Mouse (Mus musculus) thymus, postnatal 25 days (tissue): Measurements from ENCODE around the gene Ranbp10.
"Not testable (repeated sequence)": the region's sequence is repeated elsewhere in the genome, so short reads cannot be mapped to it uniquely, and the experiment has no call there.

ENCODE experiments used
- DNase-seq: peaks from one replicate; pipeline ENCODE4 v3.0.0; 2022

Gene Ranbp10

DNA sequence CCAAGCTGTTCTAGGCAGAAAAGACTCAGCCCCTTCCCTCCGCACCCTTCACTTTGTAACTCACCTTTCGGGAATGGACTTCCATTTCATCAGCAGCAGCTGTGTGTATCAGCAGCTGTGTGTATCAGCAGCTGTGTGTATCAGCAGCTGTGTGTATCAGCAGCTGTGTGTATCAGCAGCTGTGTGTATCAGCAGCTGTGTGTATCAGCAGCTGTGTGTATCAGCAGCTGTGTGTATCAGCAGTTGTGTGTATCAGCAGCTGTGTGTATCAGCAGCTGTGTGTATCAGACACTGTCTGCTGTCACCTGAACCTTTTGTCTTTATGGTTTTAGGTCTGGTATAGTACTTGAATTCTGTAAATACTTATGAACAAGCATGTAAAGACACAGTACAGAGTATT, 6.6 kb upstream of the Ranbp10 start:
- not testable (repeated sequence) for DNase-seq

DNA sequence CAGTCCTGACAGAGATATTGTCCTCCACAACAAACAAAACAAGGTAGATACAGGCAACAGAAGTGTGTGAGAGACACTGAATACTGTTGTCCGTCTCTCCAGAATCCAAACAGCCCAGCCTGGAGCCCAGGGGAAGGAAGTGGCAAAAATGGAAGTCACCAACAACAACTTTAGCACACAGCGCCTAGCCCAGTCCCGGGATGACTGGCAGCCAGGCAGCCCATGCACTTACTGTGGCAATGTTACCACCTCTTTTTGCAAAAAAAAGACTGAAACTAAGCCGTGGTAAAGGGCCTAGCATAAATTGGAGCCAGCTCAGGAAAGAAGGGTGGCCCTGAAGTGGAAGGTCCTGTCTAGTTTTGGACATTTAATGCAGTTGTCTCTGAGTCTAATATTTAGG, 771 bp downstream of the Ranbp10 start:
- no peak for DNase-seq

DNA sequence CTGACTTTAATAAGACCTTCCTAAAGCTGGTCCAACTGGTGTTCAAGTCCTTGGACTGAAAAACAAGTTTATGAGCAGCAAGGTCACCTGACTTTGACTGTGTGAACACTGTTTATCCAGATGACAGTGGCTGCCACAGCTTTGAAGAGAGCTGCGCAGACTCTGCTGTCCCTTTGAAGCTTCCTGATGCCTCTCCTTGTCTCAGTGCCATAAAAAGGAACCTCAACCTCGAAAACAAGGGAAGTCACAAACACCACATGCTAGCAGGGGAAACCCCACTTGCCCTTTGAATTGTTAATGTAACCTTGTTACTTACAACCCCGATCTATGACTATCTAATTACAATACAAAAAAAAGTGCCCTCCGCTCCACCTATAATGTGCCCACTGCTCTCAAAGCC, 1.6 kb downstream of the Ranbp10 start:
- DNase-seq, result no peak

DNA sequence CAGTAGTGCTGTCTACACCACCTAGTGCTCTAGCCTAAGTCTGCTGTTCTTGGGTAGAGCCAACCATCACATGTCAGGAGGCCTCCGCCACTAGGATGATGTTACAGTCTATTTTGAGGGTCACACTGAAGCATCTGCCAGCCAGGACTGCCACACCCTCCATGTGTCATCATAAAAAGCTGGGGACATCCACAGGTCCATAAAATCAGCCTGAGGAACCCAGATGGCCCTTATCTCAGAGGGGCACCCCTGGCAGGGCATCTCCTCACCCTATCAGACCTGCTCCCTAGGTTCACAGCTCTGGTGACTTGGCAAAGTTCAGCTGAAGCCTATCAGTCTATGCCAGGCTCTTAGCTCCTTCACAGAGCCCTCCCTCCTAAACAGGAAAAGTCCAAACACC, 6.2 kb downstream of the Ranbp10 start:
- DNase-seq, result no peak

GRCm38 (mm10) chr8:105819659-105820058, 7.5 kb downstream of the Ranbp10 start:
- DNase-seq, result no peak

GRCm38 (mm10) chr8:105813241-105813640, 13.9 kb downstream of the Ranbp10 start:
- no peak for DNase-seq

GRCm38 (mm10) chr8:105812511-105812910, 14.6 kb downstream of the Ranbp10 start:
- no peak for DNase-seq

- DNase-seq, result no peak
These were observed 15.6 kb downstream of the Ranbp10 start for GRCm38 (mm10) chr8:105811543-105811942.

- no peak for DNase-seq
These were observed 16.1 kb downstream of the Ranbp10 start for GRCm38 (mm10) chr8:105811061-105811460.

- peak; percentile 24 for DNase-seq
These were observed 16.8 kb downstream of the Ranbp10 start for GRCm38 (mm10) chr8:105810245-105810786.

DNA sequence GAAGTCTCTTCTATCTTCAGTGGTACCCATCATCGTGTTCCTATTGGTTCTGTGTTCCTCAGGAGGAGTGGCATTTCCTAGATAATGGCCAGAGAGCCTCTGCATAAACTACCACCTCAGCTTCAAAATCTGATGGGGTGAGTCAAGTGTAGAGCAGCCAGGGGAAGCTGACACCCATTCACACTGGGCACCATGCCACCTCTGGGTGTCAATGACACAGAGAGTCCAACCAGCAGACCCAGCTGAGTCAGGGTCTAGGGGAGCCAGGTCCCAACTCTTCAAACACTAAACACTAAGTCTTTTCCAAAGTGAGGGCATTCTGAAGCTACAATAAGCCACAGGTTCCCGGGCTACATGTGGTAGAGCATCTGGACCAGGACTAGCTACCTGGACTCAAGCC, 18.7 kb downstream of the Ranbp10 start:
- no peak for DNase-seq

DNA sequence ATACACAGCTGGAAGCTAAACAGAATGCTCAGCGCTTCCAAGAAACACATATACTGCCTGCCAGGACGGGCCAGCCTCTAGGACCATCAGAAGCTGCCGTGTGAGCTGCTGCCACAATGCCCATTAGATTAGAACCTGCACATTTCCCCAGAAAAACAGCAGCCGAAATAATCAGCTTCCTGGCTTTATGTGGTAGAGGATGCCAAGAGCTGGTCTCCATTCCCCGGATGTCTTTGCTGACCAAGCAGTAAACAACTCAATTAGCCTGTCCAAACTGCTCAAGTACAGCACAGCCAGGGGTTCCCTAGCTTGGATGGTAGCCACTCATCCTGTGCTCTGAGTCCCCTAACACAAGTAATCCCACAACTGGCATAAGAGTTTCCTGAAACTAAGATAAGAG, 19.4 kb downstream of the Ranbp10 start:
- DNase-seq, result no peak

DNA sequence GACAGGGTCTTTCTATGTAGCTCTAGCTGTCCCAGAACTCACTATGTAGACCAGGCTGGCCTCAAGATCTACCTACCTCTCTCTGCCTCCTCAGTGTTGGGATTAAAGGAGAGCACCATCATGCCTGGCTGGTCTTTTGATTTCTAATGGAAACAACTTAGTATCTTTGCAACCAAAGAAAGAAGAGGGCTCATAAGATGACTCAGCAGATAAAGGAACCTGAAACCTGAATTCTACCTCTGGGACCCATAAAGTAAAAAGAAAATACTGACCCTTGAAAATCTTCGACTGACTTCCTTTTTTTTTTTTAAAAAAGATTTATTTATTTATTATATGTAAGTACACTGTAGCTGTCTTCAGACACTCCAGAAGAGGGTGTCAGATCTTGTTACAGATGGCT, 21.2 kb downstream of the Ranbp10 start:
- no peak for DNase-seq

DNA sequence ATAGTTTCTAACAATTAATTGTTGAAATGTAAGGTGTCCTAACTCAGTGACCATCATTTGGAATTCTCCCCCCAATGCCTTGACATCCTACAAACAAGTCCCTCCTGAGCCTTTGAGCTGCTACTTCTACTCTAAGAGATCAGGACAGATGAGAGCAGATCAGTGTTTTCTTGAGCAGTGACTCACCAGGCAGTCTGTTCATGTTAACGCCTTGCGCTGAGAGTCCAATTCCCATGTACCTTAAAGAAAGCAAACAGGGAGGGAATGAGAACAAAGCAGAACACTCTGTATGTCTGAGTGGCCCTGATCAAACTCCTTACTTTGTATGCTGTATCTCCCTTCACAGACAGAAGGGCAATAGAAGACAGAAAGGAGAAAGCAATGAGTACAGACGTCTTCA, 21.8 kb downstream of the Ranbp10 start:
- no peak for DNase-seq

DNA sequence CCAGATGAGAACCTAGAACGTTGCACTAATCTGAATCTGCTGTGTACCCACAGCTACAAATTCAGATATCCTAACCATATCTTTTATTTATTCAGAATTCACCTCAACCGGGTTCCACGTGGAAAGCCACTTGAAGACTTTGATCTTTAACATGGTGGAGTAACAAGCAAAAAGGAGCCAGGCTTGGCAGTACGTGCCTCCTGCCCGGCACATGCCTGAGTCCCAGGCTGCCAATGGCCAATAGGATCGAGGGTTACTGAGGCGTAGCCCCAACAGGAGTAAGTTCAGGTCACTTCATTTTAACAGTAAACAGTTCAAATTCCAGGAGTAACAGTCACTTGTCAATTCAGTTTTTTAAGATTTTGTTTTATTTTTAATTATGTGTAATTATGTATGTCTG, 22.4 kb downstream of the Ranbp10 start:
- DNase-seq, result no peak

DNA sequence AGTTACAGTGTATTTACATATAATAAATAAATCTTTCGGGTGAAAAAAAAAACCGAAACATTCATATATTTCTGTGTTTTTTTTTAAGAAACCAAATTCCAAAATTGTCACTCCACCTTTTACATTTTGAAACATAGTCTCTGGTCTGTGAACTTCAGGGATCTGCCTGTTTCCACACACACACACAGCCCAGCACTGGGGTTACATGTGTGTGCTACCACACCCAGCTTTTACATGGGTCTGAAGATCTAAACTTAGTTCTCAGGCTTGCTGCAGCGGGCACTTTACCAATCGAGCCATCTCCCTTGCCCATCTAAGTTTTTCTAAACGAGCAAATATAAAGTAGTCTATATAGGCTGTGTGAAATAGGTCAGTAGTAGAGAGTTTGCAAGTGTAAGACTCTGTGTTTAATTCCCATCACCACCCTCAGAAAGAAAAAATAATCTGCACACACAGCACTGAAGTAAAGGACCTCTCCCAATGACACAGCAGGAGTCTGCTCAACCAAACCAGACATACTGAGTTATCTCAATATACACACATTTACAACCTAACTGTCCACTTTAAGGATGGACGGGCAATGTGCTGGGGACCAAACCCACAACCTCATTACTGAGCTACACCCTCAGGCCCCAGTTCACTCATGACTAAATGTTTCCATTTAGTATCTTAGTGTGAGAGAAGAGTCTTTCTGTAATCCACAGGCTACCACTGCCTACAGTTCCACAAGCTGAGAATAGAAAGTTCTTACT, 25.8 kb downstream of the Ranbp10 start:
- DNase-seq, result no peak

- no peak for DNase-seq
These were observed 27.9 kb downstream of the Ranbp10 start for GRCm38 (mm10) chr8:105799091-105799812.

DNA sequence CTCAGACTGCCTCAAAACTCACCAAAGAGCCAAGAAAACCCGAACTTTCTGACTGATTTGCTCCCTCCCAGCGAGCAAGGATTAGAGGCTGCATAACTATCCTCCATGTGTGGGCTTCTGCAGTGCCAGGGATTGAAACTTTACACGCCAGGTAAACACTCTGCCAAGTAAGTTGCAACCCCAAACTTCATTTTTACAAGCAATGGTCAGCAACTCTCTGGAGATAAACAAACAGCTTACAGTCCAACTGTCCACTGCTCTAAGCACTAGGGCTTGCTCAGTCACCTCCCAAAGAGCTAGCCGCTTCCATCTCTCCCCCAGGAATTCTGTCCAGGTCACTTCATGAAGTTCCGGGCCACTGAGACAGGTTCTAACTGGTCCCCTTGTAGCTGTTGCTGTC, 28.7 kb downstream of the Ranbp10 start:
- no peak for DNase-seq

DNA sequence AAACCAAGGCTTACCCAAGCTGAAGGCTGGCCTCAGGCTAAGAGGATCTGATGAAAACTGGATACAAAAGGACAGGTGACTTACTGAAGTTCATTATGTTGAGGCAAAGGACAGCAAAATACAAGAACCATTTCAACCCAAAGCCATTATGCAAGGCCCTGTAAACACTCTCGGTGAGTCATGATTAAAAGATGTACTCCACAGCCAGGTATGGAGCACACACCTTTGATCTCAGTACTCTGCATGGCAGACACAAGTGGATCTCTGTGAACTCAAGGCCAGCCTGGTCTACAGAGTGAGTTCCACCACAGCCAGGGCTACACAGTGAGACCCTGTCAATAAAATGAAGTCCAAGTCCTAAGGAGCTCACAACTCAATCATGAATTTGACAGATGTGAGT, 31.4 kb downstream of the Ranbp10 start:
- DNase-seq, result no peak

DNA sequence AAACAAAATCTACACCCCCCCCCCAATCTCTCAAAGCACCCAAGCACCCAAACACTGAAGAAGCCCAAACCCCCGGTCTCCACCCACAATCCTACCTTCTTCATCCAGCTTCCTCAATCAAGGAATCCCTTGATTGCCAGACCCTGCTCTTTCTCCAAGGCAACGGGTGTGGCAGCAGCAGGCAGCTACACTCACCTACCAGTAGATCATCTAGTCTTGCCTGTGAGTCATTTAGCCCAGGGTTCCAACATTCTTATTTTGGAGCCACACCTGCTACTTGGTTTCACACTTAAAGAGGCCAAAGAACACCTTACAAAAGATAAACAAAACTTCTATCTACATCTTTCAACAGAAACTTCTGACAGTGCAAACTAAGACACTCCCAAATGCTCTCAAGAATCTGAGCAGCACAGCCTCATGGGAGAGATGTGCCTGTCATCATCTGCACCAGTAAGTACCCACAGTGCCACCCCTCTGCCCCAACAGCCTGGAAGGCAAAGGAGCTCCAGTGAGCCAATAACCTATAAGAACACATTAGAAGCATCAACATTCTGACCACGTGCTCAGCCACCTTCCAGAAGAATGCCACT, 33.0 kb downstream of the Ranbp10 start:
- no peak for DNase-seq

DNA sequence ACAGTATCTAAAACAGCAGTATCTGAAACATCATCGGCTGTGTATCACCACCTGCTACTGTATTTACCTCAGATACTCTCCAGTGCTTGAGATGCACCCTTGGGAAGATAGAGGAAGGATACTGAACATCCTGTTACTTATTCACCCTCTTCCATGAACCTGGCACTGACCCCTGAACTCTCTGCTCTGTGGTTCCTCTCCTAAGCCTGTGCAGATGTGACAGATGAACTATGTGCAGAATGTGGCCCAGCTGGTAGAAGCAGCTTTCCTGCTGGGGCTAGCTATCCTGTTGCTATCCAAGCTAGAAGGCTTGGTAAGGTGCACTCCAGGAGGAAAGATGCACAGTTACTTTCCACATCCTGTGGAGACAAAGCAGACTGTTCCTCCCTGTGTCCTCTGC, 33.8 kb downstream of the Ranbp10 start:
- no peak for DNase-seq

GRCm38 (mm10) chr8:105789626-105790025, 37.5 kb downstream of the Ranbp10 start:
- no peak for DNase-seq

GRCm38 (mm10) chr8:105788927-105789326, 38.2 kb downstream of the Ranbp10 start:
- peak; percentile 33 for DNase-seq

DNA sequence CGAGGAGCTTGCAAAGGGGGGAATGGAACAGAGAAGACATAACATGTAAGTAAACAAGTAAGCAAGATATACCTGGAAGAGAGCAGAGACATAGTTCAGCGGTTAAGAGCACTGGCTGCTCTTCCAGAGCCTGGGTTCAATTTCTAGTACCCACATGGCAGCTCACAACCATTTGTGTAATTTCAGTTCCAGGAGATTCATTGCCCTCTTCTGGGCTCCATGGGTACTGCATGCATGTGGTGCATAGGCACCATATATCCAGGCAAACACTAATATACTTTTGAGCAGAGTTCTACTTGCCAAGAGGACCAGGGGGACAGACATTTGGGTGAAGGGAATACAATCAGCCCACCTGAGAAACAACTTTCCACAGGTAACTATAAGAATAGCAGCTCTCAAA, 38.9 kb downstream of the Ranbp10 start:
- peak; percentile 81 for DNase-seq
